Mouse (Mus musculus): ENCODE measurements at regions not wholly inside any gene's neighbourhood (a gene's known extent, or its start where the extent isn't known, plus 50 kb on each side); places are given as distances from the start of the nearest gene placed in this dataset.

DNA sequence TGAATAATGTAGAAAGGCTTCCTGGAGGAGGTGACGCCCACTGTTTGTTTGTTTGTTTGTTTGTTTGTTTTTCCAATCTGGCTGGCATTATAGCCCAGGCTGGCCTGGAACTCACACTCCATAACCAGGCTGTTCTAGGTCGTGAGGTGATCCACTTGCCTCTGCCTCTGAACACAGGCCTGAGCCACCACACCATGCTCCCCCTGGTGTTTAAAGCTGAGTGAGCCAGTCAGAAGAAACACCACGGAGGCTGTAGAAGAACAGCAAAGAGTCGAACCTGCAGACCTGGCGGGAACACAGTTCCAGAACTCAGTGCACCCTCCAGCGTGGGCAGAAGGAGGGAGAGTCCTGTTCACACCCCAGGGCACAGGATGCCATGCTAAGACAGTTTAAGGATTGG is 310.5 kb downstream of the Matn1 start:
- WGBS = 38% methylated on average over 6 of the region's 6 CpGs
- no peak for TF ChIP-seq CTCF (IDR thresholded peaks at IDR 0.05; ENCODE audit: control insufficient read depth, insufficient read depth, low read length)
- no peak for TF ChIP-seq POLR2A (IDR thresholded peaks at IDR 0.05; ENCODE audit: borderline replicate concordance, control insufficient read depth, low read depth, low read length)
- H3K4me1 ChIP-seq (ENCODE audit: control insufficient read depth, insufficient read depth, low read length) = no peaks in the 10 kb centered on the region
- H3K27ac ChIP-seq (ENCODE audit: control insufficient read depth, insufficient read depth, low read depth, low read length, poor library complexity) = no peak overlapping the region
- no peak overlapping the region for H3K4me3 ChIP-seq (replicated peaks; ENCODE audit: control insufficient read depth, low read depth, low read length)

DNA sequence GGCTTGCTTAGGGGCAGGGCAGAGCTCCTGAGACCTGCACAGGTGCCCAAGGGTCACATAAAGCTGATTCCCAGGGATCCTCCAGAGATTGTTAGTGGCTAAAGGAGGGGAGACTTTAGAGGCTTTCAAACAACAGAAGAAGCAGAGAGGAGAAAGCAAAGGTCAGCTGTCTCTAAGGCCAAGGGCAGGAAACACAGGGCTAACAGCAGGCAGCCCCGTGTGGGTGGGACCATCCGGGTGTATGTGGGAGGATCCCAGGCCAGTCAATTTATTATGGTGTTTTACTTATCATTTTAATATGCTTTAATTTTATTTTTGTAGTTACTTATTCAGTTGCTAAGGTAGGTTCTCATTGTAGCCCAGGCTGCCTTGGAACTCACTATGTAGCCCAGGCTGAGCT is 317.1 kb downstream of the Matn1 start:
- TF ChIP-seq POLR2A (IDR thresholded peaks at IDR 0.05; ENCODE audit: borderline replicate concordance, control insufficient read depth, low read depth, low read length) (no peak), CTCF (IDR thresholded peaks at IDR 0.05; ENCODE audit: control insufficient read depth, insufficient read depth, low read length) (no peak)
- no peak overlapping the region for H3K4me3 ChIP-seq (replicated peaks; ENCODE audit: control insufficient read depth, low read depth, low read length)
- no peak overlapping the region for H3K27ac ChIP-seq (ENCODE audit: control insufficient read depth, insufficient read depth, low read depth, low read length, poor library complexity)
- WGBS = 41% methylated on average over 2 of the region's 2 CpGs
- H3K4me1 ChIP-seq (ENCODE audit: control insufficient read depth, insufficient read depth, low read length) = no peaks in the 10 kb centered on the region

DNA sequence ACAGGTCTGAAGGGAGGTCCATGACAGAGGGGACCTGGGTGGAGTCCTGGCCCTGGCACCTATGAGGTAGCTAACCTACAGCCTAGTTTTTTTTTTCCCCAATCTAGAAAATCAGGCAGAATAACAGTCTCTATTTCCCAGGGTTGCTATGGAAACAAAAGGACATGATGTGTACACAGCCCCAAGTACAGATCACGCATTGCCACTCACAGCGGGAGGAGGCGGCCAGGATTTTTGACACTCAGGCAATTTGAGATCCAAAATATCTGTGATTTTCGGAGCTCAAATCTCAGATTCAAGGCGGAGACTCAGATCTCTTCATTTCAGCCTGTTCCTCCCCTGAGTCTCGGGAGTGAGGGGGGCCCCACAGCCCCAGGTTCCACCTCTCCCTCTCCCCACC is 318.7 kb downstream of the Matn1 start:
- WGBS = 66% methylated on average over 6 of the region's 6 CpGs

DNA sequence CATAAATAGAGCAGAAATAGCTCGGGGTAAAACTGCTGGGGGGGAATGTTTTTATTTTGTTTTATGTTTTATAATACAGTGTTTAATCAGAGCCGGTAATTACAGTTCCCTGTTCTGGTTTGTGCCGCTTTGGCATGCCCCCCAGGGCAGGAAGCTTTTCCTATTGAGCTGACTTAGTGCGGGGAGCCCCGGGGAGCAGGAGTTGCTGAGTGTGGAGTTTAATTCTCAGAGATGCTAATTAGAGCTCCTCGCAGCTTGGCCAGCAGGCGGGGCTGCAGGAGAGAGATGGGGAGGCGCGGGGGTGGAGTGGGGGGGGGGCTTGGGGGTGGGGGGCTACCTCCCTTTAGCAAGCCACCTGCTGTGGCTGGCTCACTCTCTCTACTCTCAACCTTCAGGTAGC is 322.6 kb downstream of the Matn1 start:
- WGBS = 16% methylated on average over 9 of the region's 9 CpGs
- Histone ChIP-seq H3K4me3 (replicated peaks; ENCODE audit: control insufficient read depth, low read depth, low read length) (no peak overlapping the region), H3K27ac (ENCODE audit: control insufficient read depth, insufficient read depth, low read depth, low read length, poor library complexity) (no peak overlapping the region), H3K4me1 (ENCODE audit: control insufficient read depth, insufficient read depth, low read length) (no peaks in the 10 kb centered on the region)
- TF ChIP-seq POLR2A (IDR thresholded peaks at IDR 0.05; ENCODE audit: borderline replicate concordance, control insufficient read depth, low read depth, low read length) (no peak), CTCF (IDR thresholded peaks at IDR 0.05; ENCODE audit: control insufficient read depth, insufficient read depth, low read length) (no peak)

More for the DNA sequence above, 318.7 kb downstream of the Matn1 start:
- Histone ChIP-seq H3K4me3 (replicated peaks; ENCODE audit: control insufficient read depth, low read depth, low read length) (no peak overlapping the region), H3K27ac (ENCODE audit: control insufficient read depth, insufficient read depth, low read depth, low read length, poor library complexity) (no peak overlapping the region), H3K4me1 (ENCODE audit: control insufficient read depth, insufficient read depth, low read length) (no peaks in the 10 kb centered on the region)
- no peak for TF ChIP-seq POLR2A (IDR thresholded peaks at IDR 0.05; ENCODE audit: borderline replicate concordance, control insufficient read depth, low read depth, low read length)
- TF ChIP-seq CTCF (IDR thresholded peaks at IDR 0.05; ENCODE audit: control insufficient read depth, insufficient read depth, low read length) = no peak

DNA sequence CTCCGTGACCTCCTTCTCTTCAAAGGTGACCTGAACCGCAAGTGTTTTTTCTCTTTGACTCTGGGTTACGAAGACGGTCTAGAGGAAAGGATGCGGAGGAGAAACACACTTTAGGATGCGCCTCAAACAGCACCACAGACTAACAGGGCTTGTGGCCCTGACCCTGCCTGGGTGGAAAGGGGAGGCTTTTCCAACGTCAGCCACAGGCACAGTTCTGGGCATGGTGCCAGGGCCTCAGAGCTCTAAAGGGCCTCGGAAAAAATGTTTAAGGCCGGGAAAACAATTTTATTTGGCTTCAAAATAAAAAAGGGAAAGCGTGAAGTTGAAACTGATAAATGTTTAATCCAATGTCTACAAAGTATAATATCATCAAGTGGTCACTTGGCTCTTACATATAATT is 323.6 kb downstream of the Matn1 start:
- 62% methylated on average over 10 of the region's 10 CpGs for WGBS

DNA sequence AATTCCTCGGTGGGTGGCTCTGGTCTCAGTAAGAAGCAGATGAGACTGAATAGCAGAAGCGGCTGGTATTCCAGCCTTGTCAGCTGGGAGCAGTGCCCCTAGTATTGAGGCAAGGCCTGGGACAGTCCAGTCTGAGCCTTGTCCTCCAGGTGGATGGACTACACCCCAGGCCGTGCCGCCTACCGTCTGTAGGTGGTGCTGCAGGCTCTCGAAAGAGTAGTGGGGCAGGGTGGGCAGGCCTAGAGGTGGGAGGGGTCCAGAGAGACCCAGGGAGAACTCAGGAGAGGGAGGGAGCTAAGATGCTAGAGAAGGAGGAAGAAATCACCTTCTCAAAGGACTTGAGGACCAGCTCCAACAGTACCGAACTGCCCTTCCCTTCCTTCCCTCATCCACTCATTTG is 326.0 kb downstream of the Matn1 start:
- Histone ChIP-seq H3K27ac (ENCODE audit: control insufficient read depth, insufficient read depth, low read depth, low read length, poor library complexity) (no peak overlapping the region), H3K4me1 (ENCODE audit: control insufficient read depth, insufficient read depth, low read length) (no peaks in the 10 kb centered on the region; the same call in 1 of the 2 replicates), H3K4me3 (replicated peaks; ENCODE audit: control insufficient read depth, low read depth, low read length) (no peak overlapping the region)
- WGBS = 49% methylated on average over 7 of the region's 7 CpGs
- TF ChIP-seq POLR2A (IDR thresholded peaks at IDR 0.05; ENCODE audit: borderline replicate concordance, control insufficient read depth, low read depth, low read length) (no peak), CTCF (IDR thresholded peaks at IDR 0.05; ENCODE audit: control insufficient read depth, insufficient read depth, low read length) (no peak)

More for the DNA sequence above, 323.6 kb downstream of the Matn1 start:
- H3K4me3 ChIP-seq (replicated peaks; ENCODE audit: control insufficient read depth, low read depth, low read length) = no peak overlapping the region
- TF ChIP-seq CTCF (IDR thresholded peaks at IDR 0.05; ENCODE audit: control insufficient read depth, insufficient read depth, low read length) (no peak), POLR2A (IDR thresholded peaks at IDR 0.05; ENCODE audit: borderline replicate concordance, control insufficient read depth, low read depth, low read length) (no peak)
- H3K27ac ChIP-seq (ENCODE audit: control insufficient read depth, insufficient read depth, low read depth, low read length, poor library complexity) = no peak overlapping the region
- H3K4me1 ChIP-seq (ENCODE audit: control insufficient read depth, insufficient read depth, low read length) = no peaks in the 10 kb centered on the region

DNA sequence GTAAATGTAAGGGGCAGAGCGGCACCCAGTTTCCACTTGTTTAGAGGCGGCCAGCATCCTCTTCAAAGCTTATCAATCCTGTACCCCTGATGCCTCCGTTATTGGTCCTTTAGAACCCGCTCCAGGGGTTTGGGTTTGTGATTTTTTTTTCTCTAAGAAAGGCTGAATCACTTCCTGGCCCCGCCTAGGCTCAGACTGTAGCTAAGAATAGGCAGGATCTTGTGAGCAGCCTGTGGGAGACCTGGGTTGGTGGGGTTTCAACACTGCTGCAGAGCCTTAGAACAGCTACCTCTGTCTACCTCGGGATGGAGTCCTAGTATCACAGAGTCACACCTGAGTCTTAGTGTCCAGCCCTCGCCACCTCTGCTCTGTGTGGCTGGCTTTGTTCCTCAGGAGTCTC is 327.9 kb downstream of the Matn1 start:
- no peak overlapping the region for H3K27ac ChIP-seq (ENCODE audit: control insufficient read depth, insufficient read depth, low read depth, low read length, poor library complexity)
- no peak overlapping the region for H3K4me3 ChIP-seq (replicated peaks; ENCODE audit: control insufficient read depth, low read depth, low read length)
- 6% methylated on average over 7 of the region's 7 CpGs for WGBS
- TF ChIP-seq CTCF (IDR thresholded peaks at IDR 0.05; ENCODE audit: control insufficient read depth, insufficient read depth, low read length) (no peak), POLR2A (IDR thresholded peaks at IDR 0.05; ENCODE audit: borderline replicate concordance, control insufficient read depth, low read depth, low read length) (no peak)
- H3K4me1 ChIP-seq (ENCODE audit: control insufficient read depth, insufficient read depth, low read length) = no peaks in the 10 kb centered on the region; the same call in 1 of the 2 replicates

DNA sequence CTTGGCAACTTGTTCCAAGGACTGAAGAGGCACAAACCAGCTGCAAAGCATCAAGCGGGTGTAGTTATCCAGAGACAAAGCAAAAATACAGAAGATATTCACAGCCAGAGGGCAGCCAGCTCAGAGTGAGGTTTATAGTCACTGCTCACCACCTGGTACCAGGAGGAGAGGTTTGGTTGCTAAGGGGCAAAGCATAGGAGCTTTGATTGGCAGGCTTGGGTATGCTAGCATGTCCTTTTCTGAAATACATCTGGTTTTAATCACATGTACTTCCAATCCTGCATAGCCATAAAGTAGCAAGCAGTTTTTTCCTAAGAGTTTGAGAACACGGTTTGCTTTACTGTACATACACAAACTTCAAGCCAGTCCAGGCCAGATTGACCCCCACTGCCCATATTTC is 349.4 kb downstream of the Matn1 start:
- H3K4me3 ChIP-seq (replicated peaks; ENCODE audit: control insufficient read depth, low read depth, low read length) = no peak overlapping the region
- H3K27ac ChIP-seq (ENCODE audit: control insufficient read depth, insufficient read depth, low read depth, low read length, poor library complexity) = no peak overlapping the region
- no peak for TF ChIP-seq CTCF (IDR thresholded peaks at IDR 0.05; ENCODE audit: control insufficient read depth, insufficient read depth, low read length)
- TF ChIP-seq POLR2A (IDR thresholded peaks at IDR 0.05; ENCODE audit: borderline replicate concordance, control insufficient read depth, low read depth, low read length) = no peak
- 70% methylated on average over 2 of the region's 2 CpGs for WGBS
- H3K4me1 ChIP-seq (ENCODE audit: control insufficient read depth, insufficient read depth, low read length) = no peaks in the 10 kb centered on the region

DNA sequence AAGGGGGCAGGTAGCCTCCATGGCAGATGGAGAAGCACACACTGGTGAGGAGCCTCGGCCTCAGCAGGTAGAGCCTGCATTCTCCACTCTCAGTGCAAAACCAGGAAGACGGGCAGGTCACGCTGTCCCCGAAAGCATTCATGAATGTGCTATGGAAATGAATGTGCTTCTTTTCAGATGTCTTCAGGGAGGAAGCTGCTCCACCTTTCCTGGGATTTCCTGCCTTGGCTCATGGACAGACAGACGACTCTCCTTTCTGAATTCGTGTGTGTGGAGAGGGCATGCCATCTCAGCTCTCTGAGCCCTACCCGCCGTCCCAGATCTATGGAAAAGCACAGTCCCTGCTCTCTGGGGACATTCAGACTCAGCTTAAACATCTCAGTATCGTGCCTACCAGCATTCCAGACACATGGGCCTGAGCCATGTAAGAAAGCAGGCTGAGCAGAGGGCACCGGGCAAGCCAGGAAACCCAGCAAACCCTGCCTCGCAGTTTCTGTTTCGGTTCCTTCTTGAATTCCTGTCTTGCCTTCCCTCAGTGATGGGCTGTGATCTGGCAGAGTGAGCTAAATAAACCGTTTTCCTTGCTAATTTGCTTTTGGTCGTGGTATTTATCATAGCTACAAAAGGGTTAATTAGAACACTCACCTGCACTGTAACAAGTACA is 354.0 kb downstream of the Matn1 start:
- H3K4me1 ChIP-seq (ENCODE audit: control insufficient read depth, insufficient read depth, low read length) = no peaks in the 10 kb centered on the region
- H3K4me3 ChIP-seq (replicated peaks; ENCODE audit: control insufficient read depth, low read depth, low read length) = no peak overlapping the region
- no peak for TF ChIP-seq CTCF (IDR thresholded peaks at IDR 0.05; ENCODE audit: control insufficient read depth, insufficient read depth, low read length)
- no peak for TF ChIP-seq POLR2A (IDR thresholded peaks at IDR 0.05; ENCODE audit: borderline replicate concordance, control insufficient read depth, low read depth, low read length)
- 44% methylated on average over 14 of the region's 14 CpGs for whole genome bisulfite sequencing
- H3K27ac ChIP-seq (ENCODE audit: control insufficient read depth, insufficient read depth, low read depth, low read length, poor library complexity) = no peak overlapping the region

Data from bone marrow, adult 2 months (tissue).